Mouse (Mus musculus) bone marrow, adult 2 months (tissue): ENCODE data around the gene Itga3. TPM values are rescaled to one million over a fixed set of nuclear protein-coding genes. Genes with fewer than 3 reads are reported as not detected.

Source experiments
- H3K27ac ChIP-seq: fragments of 200-500 bp; 2 replicates; pipeline ENCODE4 v1.5.1; 2012; ENCODE audit warnings: low read depth, mild to moderate bottlenecking, control low read depth, inconsistent platforms, low read length; ENCODE audit not compliant: control insufficient read depth, poor library complexity, insufficient read depth
- H3K4me1 ChIP-seq: fragments of 200-500 bp; 2 replicates; pipeline ENCODE4 v1.6.1; 2011; ENCODE audit warnings: low read length; ENCODE audit not compliant: control insufficient read depth, insufficient read depth
- H3K4me3 ChIP-seq: fragments of 200-500 bp; replicated peaks from 2 replicates; pipeline ENCODE3; 2011; ENCODE audit warnings: mild to moderate bottlenecking, low read depth, low read length, control low read depth; ENCODE audit not compliant: control insufficient read depth
- CTCF ChIP-seq: fragments of 200-500 bp; IDR thresholded peaks from 2 replicates; pipeline ENCODE4 v1.5.1; 2011; ENCODE audit warnings: low read length, control low read depth; ENCODE audit not compliant: control insufficient read depth, insufficient read depth
- POLR2A ChIP-seq: fragments of 200-500 bp; IDR thresholded peaks from 2 replicates; pipeline ENCODE4 v1.6.1; 2011; ENCODE audit warnings: low read depth, mild to moderate bottlenecking, control low read depth, low read length, borderline replicate concordance; ENCODE audit not compliant: control insufficient read depth
- WGBS: fragments of 180-500 bp; shearing (Covaris S2); methylation state at CpG from one replicate; pipeline ENCODE4 v1.1.7; 2018; 5-methylcytosine and 5-hydroxymethylcytosine counted together
- polyA plus RNA-seq: library from polyadenylated mRNA; stranded (reverse); fragments of >200 nt; gene quantifications from 2 replicates; pipeline ENCODE4 v1.2.4, GENCODE M21; 2011; ENCODE audit warnings: low replicate concordance; ENCODE audit not compliant: missing spikeins, insufficient read depth, insufficient read length

Itga3 gene
- polyA plus RNA-seq, 1 experiment, result 2.1 TPM

DNA sequence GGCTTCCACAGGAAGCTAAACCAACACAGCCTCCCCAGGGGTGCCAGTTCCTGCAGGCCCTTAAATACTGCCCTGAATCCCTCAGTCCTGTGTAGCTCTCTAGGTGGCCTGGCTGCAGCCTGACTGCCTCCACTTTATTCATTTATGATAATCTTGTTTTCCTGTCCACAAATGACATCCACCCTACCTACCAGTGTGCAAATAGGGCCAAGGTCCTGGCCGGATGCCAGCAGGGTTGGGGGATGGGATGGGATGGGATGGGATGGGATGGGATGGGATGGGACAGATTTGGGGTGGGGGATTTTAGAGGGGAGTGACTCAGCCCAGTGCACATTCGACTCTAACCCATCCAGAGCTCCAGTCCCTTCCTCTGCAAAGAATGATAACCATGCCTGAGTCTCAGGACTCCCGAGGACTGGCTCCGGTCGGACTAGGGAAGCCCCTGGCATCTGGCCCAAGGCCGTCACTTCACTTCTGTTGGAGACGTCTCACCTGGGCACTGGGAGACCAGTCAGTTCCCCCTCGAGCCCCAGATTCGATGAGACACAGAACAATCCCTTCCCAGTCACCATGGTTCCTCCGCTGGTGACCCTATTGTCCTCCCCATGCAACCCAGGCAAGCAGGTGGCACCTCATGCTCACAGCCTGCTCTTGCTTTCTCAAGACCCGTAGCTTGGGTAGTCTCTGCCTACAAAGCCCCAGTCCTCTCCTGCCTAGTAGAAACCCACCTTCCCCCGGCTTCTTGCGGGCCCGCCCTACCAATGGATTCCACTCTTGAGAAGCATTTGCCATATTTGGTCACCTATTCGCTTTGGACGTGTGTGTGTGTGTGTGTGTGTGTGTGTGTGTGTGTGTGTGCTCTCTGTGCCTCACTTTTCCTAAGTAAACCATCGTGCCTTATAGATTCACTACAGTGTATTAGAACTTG, 11.0 kb upstream of the Itga3 start:
- no peaks in the 10 kb centered on the region for H3K4me1 ChIP-seq
- TF ChIP-seq CTCF (no peak), POLR2A (no peak)
- WGBS, result 73% methylated on average over 17 of the region's 17 CpGs

GRCm38 (mm10) chr11:95086229-95086628, 9.6 kb upstream of the Itga3 start:
- no peak overlapping the region for H3K27ac ChIP-seq
- H3K4me3 ChIP-seq, result no peak overlapping the region
- no peak for TF ChIP-seq POLR2A
- no peak for TF ChIP-seq CTCF
- no peaks in the 10 kb centered on the region for H3K4me1 ChIP-seq
- WGBS, result 42% methylated on average over 5 of the region's 5 CpGs

More for the DNA sequence above, 11.0 kb upstream of the Itga3 start:
- H3K4me3 ChIP-seq, result no peak overlapping the region
- no peak overlapping the region for H3K27ac ChIP-seq

DNA sequence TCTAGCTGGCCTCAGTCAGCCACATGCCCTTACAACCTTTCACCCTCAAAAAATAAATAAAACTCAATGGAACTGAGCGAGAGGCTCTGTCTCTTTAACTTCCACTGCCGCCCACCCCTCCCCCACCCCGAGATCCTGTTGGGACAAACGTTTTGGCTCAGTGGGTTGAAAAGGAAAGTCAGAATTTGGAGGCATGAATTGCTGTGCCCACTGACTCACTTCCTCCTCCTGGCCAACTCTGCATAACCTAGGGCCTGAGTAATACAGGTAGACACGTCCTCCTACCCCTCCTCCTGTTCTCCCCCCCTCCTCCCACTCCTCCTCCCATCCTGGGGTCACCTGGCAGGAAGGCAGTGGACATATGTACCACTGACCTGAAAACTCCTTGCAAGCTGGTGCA, 9.1 kb upstream of the Itga3 start:
- H3K4me3 ChIP-seq, result no peak overlapping the region
- H3K4me1 ChIP-seq, result no peaks in the 10 kb centered on the region
- TF ChIP-seq POLR2A, result no peak
- 29% methylated on average over 5 of the region's 5 CpGs for WGBS
- no peak overlapping the region for H3K27ac ChIP-seq

GRCm38 (mm10) chr11:95084811-95085382, 8.3 kb upstream of the Itga3 start:
- Histone ChIP-seq H3K4me1 (no peaks in the 10 kb centered on the region), H3K27ac (no peak overlapping the region), H3K4me3 (no peak overlapping the region)
- 63% methylated on average over 5 of the region's 5 CpGs for WGBS
- TF ChIP-seq POLR2A, result no peak
- no peak for TF ChIP-seq CTCF

DNA sequence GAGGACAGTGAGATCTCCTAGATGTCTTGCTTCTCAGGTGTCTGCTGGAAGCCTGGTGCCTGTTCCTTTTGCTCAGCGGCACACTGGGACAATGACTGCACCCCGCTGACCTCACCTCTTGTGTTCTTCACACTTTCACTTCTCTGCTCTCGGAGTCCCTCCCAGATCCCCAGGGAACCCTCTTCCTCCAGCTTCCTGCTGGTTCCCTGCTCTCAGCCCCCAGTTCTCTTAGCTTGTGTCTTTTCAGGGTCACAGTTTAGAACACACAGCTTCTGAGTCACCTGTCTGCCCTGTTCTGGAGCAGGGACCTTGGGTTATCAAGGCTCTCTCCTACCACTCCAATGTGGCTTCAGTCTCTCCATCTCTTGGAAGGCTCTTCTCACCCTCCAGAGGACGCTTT, 7.6 kb upstream of the Itga3 start:
- H3K4me3 ChIP-seq, result no peak overlapping the region
- no peaks in the 10 kb centered on the region for H3K4me1 ChIP-seq
- 74% methylated on average over 4 of the region's 4 CpGs for WGBS
- TF ChIP-seq CTCF, result no peak
- no peak for TF ChIP-seq POLR2A
- no peak overlapping the region for H3K27ac ChIP-seq

- WGBS, result 43% methylated on average over 7 of the region's 7 CpGs
- H3K4me1 ChIP-seq, result no peaks in the 10 kb centered on the region
- no peak overlapping the region for H3K4me3 ChIP-seq
- H3K27ac ChIP-seq, result no peak overlapping the region
- no peak for TF ChIP-seq CTCF
- no peak for TF ChIP-seq POLR2A
Measured at GRCm38 (mm10) chr11:95082896-95083295, 6.3 kb upstream of the Itga3 start.

DNA sequence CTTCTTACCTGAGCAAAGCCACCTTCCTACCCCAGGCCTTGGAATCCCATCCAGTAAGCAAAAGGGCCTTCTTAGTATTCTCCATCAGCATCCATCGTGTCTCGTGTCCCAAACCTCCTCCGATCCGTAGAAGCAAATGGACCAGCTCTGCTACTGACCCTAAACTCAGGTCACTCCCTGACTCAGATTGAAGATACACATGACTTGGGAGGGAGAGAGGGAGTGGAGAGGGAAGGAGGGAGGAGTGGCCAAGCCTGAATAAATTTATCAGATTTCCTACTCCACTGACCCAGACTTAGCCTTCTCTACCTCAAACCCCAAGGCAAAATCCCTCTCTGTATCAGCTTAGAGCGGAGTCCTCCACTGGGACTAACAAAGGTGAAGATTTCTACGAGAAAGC, 4.2 kb upstream of the Itga3 start:
- TF ChIP-seq POLR2A, result no peak
- TF ChIP-seq CTCF, result no peak
- WGBS, result 85% methylated on average over 6 of the region's 6 CpGs
- Histone ChIP-seq H3K4me3 (no peak overlapping the region), H3K4me1 (no peaks in the 10 kb centered on the region), H3K27ac (no peak overlapping the region)

DNA sequence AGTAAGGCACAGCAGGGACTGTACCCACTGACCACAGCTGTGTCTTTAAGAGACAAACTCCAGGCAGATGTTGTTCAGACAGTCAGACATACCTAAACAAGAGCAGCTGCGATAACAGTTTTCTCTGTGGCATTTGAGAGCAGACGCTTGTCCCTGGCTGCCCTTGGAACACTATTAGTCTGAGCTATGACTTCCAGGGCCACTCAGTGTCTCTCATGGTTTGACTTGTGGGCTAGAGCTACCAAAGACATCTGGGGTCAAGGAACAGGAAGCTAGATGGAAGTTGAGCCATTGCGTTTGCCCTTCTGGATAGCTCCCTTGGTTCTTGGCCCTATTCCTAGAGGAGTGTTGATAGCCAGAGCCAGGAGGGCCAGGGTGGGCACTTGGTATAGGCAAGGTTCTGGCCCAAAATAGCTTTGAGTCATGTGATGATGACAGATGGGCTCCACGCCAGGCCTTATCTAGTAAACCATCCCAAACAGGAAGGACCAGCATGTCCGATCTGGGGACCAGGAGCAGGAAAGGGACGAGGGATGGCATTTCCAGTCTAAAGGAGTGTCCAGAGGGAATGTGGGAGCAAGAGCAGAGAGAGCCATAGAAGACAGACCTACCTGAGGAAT, 2.8 kb upstream of the Itga3 start:
- TF ChIP-seq CTCF, result no peak
- no peak for TF ChIP-seq POLR2A
- H3K4me1 ChIP-seq, result no peaks in the 10 kb centered on the region
- H3K27ac ChIP-seq, result no peak overlapping the region
- no peak overlapping the region for H3K4me3 ChIP-seq
- 64% methylated on average over 6 of the region's 6 CpGs for WGBS
